Mouse (Mus musculus) heart, embryonic 10.5 days (tissue): ENCODE data around the gene Dph5. TPM values are rescaled to one million over a fixed set of nuclear protein-coding genes. Genes with fewer than 3 reads are reported as not detected.
"Not testable (repeated sequence)": the region's sequence is repeated elsewhere in the genome, so short reads cannot be mapped to it uniquely, and the experiment has no call there.

Source experiments
- DNase-seq: peaks from one replicate; pipeline ENCODE4 v3.0.0-alpha.2; 2017; ENCODE audit warnings: low spot score
- H3K27ac ChIP-seq: fragments of 300-500 bp; sonication (generic); 2 replicates; pipeline ENCODE4 v1.5.1; 2016; ENCODE audit warnings: mild to moderate bottlenecking
- H3K27me3 ChIP-seq: fragments of 300-500 bp; sonication (generic); 2 replicates; pipeline ENCODE4 v1.6.1; 2016; ENCODE audit warnings: mild to moderate bottlenecking; ENCODE audit not compliant: poor library complexity, insufficient read depth, severe bottlenecking
- H3K36me3 ChIP-seq: fragments of 300-500 bp; sonication (generic); 2 replicates; pipeline ENCODE4 v1.6.1; 2016; ENCODE audit warnings: mild to moderate bottlenecking, moderate library complexity
- H3K4me1 ChIP-seq: fragments of 300-500 bp; sonication (generic); 2 replicates; pipeline ENCODE4 v1.6.1; 2016; ENCODE audit warnings: mild to moderate bottlenecking
- H3K4me3 ChIP-seq: fragments of 300-500 bp; sonication (generic); 2 replicates; pipeline ENCODE4 v1.5.1; 2016; ENCODE audit warnings: mild to moderate bottlenecking, moderate library complexity
- H3K9me3 ChIP-seq: fragments of 300-500 bp; sonication (generic); 2 replicates; pipeline ENCODE4 v1.6.1; 2016; ENCODE audit warnings: mild to moderate bottlenecking, moderate library complexity
- WGBS: fragments of 180-500 bp; shearing (Covaris S2); methylation state at CpG from one replicate; pipeline ENCODE4 v1.1.7; 2016; 5-methylcytosine and 5-hydroxymethylcytosine counted together
- polyA plus RNA-seq: library from polyadenylated mRNA; unstranded; fragments of >200 nt; fragmentation: Nextera tagmentation; extraction: Ambion mirVana; gene quantifications from 2 replicates; pipeline ENCODE4 v1.2.1, GENCODE M21; 2016

The Dph5 gene
- polyA plus RNA-seq, 1 experiment from 2014 or later = 30.9 TPM

DNA sequence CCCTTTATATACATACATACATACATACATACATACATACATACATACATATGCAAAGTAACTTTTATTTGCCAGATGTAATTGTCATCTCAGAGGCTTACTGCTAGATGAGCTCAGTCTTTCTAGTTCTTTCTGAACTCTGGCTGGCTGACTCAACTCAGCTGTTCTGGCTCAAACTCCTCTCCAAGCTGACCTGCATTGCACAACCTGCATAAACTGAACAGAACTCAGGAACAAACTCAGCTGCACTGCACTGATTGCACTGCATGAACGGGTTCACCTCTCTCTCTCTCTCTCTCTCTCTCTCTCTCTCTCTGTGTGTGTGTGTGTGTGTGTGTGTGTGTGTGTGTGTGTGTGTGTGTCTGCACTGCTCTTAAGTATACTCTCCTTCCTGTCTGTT is 26.9 kb upstream of the Dph5 start:
- not testable (repeated sequence) for H3K27ac ChIP-seq, H3K9me3 ChIP-seq, H3K27me3 ChIP-seq, H3K4me1 ChIP-seq, H3K4me3 ChIP-seq, H3K36me3 ChIP-seq, DNase-seq
- 78% methylated on average over 1 of the region's 1 CpGs for WGBS

GRCm38 (mm10) chr3:115863487-115863886 is 24.1 kb upstream of the Dph5 start:
- Histone ChIP-seq H3K4me1 (no peaks in the 10 kb centered on the region; the same call in 1 of the 2 replicates), H3K27me3 (no peaks in the 10 kb centered on the region), H3K4me3 (no peak overlapping the region), H3K27ac (no peak overlapping the region), H3K9me3 (no peaks in the 10 kb centered on the region), H3K36me3 (no peaks in the 10 kb centered on the region)
- DNase-seq = no peak
- 75% methylated on average over 4 of the region's 4 CpGs for WGBS

- Histone ChIP-seq H3K4me1 (no peaks in the 10 kb centered on the region; the same call in 1 of the 2 replicates), H3K9me3 (no peaks in the 10 kb centered on the region), H3K4me3 (no peak overlapping the region), H3K36me3 (no peaks in the 10 kb centered on the region), H3K27me3 (no peaks in the 10 kb centered on the region), H3K27ac (peak overlapping the region; percentile 47)
- no peak for DNase-seq
- WGBS = 55% methylated on average over 4 of the region's 4 CpGs
Observed at GRCm38 (mm10) chr3:115867150-115867549, 20.5 kb upstream of the Dph5 start.

GRCm38 (mm10) chr3:115867901-115868300 is 19.7 kb upstream of the Dph5 start:
- no peak for DNase-seq
- no peak overlapping the region for H3K4me3 ChIP-seq
- H3K36me3 ChIP-seq = no peaks in the 10 kb centered on the region
- no peak overlapping the region for H3K27ac ChIP-seq
- WGBS = 94% methylated on average over 1 of the region's 1 CpGs
- H3K9me3 ChIP-seq = no peaks in the 10 kb centered on the region
- no peaks in the 10 kb centered on the region; the same call in 1 of the 2 replicates for H3K4me1 ChIP-seq
- H3K27me3 ChIP-seq = no peaks in the 10 kb centered on the region

GRCm38 (mm10) chr3:115869360-115869759 is 18.3 kb upstream of the Dph5 start:
- H3K9me3 ChIP-seq = no peaks in the 10 kb centered on the region
- no peaks in the 10 kb centered on the region; the same call in 1 of the 2 replicates for H3K4me1 ChIP-seq
- no peaks in the 10 kb centered on the region for H3K27me3 ChIP-seq
- no peak for DNase-seq
- no peak overlapping the region for H3K4me3 ChIP-seq
- 49% methylated on average over 2 of the region's 2 CpGs for WGBS
- H3K27ac ChIP-seq = no peak overlapping the region
- no peaks in the 10 kb centered on the region for H3K36me3 ChIP-seq

GRCm38 (mm10) chr3:115875551-115875950 is 12.1 kb upstream of the Dph5 start:
- Histone ChIP-seq H3K36me3 (no peaks in the 10 kb centered on the region), H3K9me3 (no peaks in the 10 kb centered on the region), H3K4me1 (no peaks in the 10 kb centered on the region), H3K27ac (peak overlapping the region; percentile 47; the same call in 1 of the 2 replicates), H3K4me3 (no peak overlapping the region), H3K27me3 (no peaks in the 10 kb centered on the region)
- 71% methylated on average over 6 of the region's 6 CpGs for WGBS
- DNase-seq = no peak

DNA sequence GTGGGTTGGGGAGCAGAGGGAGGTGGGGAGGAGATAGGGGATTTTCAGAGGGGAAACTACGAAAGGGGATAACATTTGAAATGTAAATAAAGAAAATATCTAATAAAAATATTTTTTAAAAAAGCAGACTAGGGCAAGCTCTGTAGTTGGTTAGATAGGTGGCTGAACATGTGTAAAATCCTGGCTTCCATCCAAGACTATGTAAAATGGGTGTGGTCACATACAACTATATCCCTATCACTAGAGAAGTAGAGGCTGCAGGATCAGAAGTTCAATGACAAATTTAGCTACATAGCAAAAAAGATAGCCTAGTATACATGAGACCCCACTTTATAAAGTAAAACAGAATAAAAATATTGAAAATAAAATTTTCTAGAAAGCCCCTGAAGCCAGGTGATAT is 10.5 kb upstream of the Dph5 start:
- 67% methylated on average over 1 of the region's 1 CpGs for WGBS

GRCm38 (mm10) chr3:115884086-115884485 is 3.6 kb upstream of the Dph5 start:
- 84% methylated on average over 1 of the region's 1 CpGs for WGBS
- 0 out of 2 replicates have a peak, but pooled peaks cover 4% of the 10 kb centered on the region for H3K4me1 ChIP-seq

More for the DNA sequence above, 10.5 kb upstream of the Dph5 start:
- no peaks in the 10 kb centered on the region for H3K36me3 ChIP-seq
- no peak overlapping the region for H3K4me3 ChIP-seq
- H3K4me1 ChIP-seq = no peaks in the 10 kb centered on the region
- no peak for DNase-seq
- H3K27me3 ChIP-seq = no peaks in the 10 kb centered on the region
- H3K9me3 ChIP-seq = no peaks in the 10 kb centered on the region
- H3K27ac ChIP-seq = no peak overlapping the region

DNA sequence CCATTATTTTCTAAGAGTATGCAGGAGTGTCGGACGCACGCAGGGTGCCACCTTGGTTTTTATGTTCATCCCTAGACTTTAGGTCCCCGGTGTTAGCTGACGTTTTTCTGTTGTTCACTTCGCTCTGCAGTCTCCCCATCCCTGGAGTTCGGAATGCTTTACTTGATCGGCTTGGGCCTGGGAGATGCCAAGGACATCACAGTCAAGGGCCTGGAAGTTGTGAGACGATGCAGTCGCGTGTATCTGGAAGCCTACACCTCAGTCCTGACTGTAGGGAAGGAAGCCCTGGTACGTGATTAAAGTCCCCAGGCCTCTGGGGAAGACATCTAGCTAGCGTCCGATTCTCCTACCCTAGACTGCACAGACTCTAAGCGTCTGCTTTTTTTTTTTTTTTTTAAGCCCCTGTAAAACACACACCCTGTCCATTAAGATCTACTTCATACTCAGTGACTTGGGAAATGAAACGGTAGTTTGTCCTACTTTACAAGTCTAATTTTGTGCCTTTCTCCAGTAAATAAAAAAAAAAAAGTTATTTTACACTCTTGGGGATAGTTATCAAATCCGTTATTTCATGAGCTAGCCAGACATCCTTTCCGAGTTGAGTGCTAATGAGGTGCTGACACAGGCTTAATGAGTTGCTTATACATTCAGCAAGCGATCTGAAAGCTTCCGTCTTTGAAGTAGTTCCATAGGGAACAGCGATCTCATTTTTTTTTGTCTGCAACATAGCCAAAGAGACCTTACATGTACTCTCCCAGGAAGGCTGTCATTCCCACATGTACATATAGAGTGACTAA is 871 bp downstream of the Dph5 start:
- Histone ChIP-seq H3K4me3 (peak overlapping the region; percentile 83), H3K4me1 (0 out of 2 replicates have a peak, but pooled peaks cover 4% of the 10 kb centered on the region), H3K36me3 (0 out of 2 replicates have a peak, but pooled peaks cover 5% of the 10 kb centered on the region), H3K27me3 (no peaks in the 10 kb centered on the region), H3K27ac (peak overlapping the region; percentile 94), H3K9me3 (no peaks in the 10 kb centered on the region)
- DNase-seq = no peak
- 4% methylated on average over 21 of the region's 21 CpGs for WGBS

More at GRCm38 (mm10) chr3:115884086-115884485, 3.6 kb upstream of the Dph5 start:
- Histone ChIP-seq H3K36me3 (no peaks in the 10 kb centered on the region), H3K27ac (no peak overlapping the region), H3K9me3 (no peaks in the 10 kb centered on the region), H3K4me3 (no peak overlapping the region), H3K27me3 (no peaks in the 10 kb centered on the region)
- no peak for DNase-seq

DNA sequence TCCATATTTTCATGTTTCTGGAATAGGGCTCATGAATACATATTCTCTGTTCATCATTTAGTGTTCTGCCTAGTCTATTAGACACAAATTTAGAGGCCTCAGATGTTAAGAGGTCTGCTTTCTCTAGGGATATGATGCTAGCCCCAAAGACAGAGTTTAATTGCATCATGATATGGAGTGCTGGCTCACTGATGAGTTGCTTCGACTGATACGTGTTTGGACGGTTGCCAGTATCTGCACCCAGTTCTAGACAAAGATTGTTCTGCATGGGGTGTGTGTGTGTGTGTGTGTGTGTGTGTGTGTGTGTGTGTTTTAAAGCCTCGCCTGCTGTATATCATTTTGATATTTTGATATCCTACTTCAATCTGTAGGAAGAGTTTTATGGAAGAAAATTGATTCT is 4.7 kb downstream of the Dph5 start:
- DNase-seq = no peak
- WGBS = 84% methylated on average over 4 of the region's 4 CpGs
- peaks cover 13% of the 10 kb centered on the region for H3K36me3 ChIP-seq
- H3K27ac ChIP-seq = no peak overlapping the region
- H3K9me3 ChIP-seq = no peaks in the 10 kb centered on the region
- no peaks in the 10 kb centered on the region for H3K27me3 ChIP-seq
- H3K4me3 ChIP-seq = no peak overlapping the region
- 0 out of 2 replicates have a peak, but pooled peaks cover 4% of the 10 kb centered on the region for H3K4me1 ChIP-seq

- no peaks in the 10 kb centered on the region for H3K9me3 ChIP-seq
- no peak overlapping the region for H3K27ac ChIP-seq
- H3K4me1 ChIP-seq = 0 out of 2 replicates have a peak, but pooled peaks cover 4% of the 10 kb centered on the region
- 91% methylated on average over 2 of the region's 2 CpGs for WGBS
- no peak for DNase-seq
- peaks cover 13% of the 10 kb centered on the region for H3K36me3 ChIP-seq
- no peak overlapping the region for H3K4me3 ChIP-seq
- H3K27me3 ChIP-seq = no peaks in the 10 kb centered on the region
Observed at GRCm38 (mm10) chr3:115893166-115893565, 5.5 kb downstream of the Dph5 start.

DNA sequence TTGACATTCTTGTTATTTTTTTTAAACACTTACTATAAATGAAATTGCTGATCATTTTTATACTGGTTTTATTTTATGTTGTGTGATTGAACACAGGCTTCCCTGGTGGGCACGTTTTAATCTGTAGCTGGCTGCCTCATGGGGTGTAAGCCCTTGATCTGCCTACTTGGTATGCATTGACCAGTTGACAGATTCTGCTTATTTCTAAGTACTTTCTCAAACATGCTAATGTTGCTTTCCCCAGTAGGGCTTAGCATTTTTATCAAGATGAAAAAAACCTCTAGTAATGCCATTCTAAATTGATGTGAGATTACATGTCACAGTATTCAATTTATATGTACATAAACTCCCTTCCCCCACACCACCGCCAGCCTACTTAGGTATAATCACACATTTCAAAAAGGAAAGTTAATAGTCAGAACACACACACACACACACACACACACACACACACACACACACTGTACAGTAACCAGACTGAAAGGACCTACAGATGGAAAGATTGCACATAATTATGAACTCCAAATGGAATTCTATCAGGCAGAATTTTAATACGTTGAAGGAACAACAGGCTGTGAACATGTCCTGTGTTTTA is 10.8 kb downstream of the Dph5 start:
- no peaks in the 10 kb centered on the region for H3K4me1 ChIP-seq
- 84% methylated on average over 3 of the region's 3 CpGs for WGBS

GRCm38 (mm10) chr3:115902301-115902956 is 14.8 kb downstream of the Dph5 start:
- peaks cover 19% of the 10 kb centered on the region for H3K36me3 ChIP-seq
- H3K9me3 ChIP-seq = no peaks in the 10 kb centered on the region
- 86% methylated on average over 9 of the region's 9 CpGs for WGBS
- H3K27me3 ChIP-seq = no peaks in the 10 kb centered on the region
- H3K27ac ChIP-seq = no peak overlapping the region
- H3K4me3 ChIP-seq = no peak overlapping the region
- no peaks in the 10 kb centered on the region for H3K4me1 ChIP-seq
- no peak for DNase-seq

More for the DNA sequence above, 10.8 kb downstream of the Dph5 start:
- Histone ChIP-seq H3K27me3 (no peaks in the 10 kb centered on the region), H3K4me3 (no peak overlapping the region), H3K27ac (no peak overlapping the region), H3K9me3 (no peaks in the 10 kb centered on the region), H3K36me3 (peaks cover 18% of the 10 kb centered on the region)
- no peak for DNase-seq
